Mouse (Mus musculus) intestine, postnatal 0 days (tissue): ENCODE data around the gene Nisch. TPM values are rescaled to one million over a fixed set of nuclear protein-coding genes. Genes with fewer than 3 reads are reported as not detected.
A peak's percentile ranks its signal among the peaks of the same experiment; 100 is the strongest.

Experiments
- ATAC-seq: fragments of 200-750 bp; cut with Nextera tagmentation; 2 replicates; pipeline ENCODE4 v1.8.0; 2017; ENCODE audit warnings: mild to moderate bottlenecking, moderate TSS enrichment, moderate library complexity
- H3K27ac ChIP-seq: fragments of 300-500 bp; sonication (generic); 2 replicates; pipeline ENCODE4 v1.5.1; 2014; ENCODE audit warnings: mild to moderate bottlenecking, low read depth, low read length, moderate library complexity
- H3K27me3 ChIP-seq: fragments of 300-500 bp; sonication (generic); replicated peaks from 2 replicates; pipeline ENCODE4 v1.6.1; 2014; ENCODE audit warnings: low read length, mixed read lengths; ENCODE audit not compliant: control insufficient read depth, insufficient read depth
- H3K36me3 ChIP-seq: fragments of 300-500 bp; sonication (generic); 2 replicates; pipeline ENCODE4 v1.6.1; 2014; ENCODE audit warnings: mild to moderate bottlenecking, moderate library complexity; ENCODE audit not compliant: control insufficient read depth, insufficient read depth
- H3K4me1 ChIP-seq: fragments of 300-500 bp; sonication (generic); replicated peaks from 2 replicates; pipeline ENCODE4 v1.6.1; 2014; ENCODE audit warnings: antibody characterized with exemption, low read length, mixed read lengths; ENCODE audit not compliant: control insufficient read depth, insufficient read depth
- H3K4me2 ChIP-seq: fragments of 300-500 bp; sonication (generic); replicated peaks from 2 replicates; pipeline ENCODE4 v1.6.1; 2014; ENCODE audit warnings: low read depth, mild to moderate bottlenecking, moderate library complexity
- H3K4me3 ChIP-seq: fragments of 300-500 bp; sonication (generic); 2 replicates; pipeline ENCODE4 v1.5.1; 2014; ENCODE audit warnings: low read depth, low read length
- H3K9ac ChIP-seq: fragments of 300-500 bp; sonication (generic); 2 replicates; pipeline ENCODE4 v1.6.1; 2014; ENCODE audit warnings: mild to moderate bottlenecking, low read depth, low read length
- H3K9me3 ChIP-seq: fragments of 300-500 bp; sonication (generic); 2 replicates; pipeline ENCODE4 v1.6.1; 2016; ENCODE audit warnings: mixed run types; ENCODE audit not compliant: control insufficient read depth
- CTCF ChIP-seq: sonication (generic); IDR thresholded peaks from 2 replicates; pipeline ENCODE4 v1.5.1; 2016; ENCODE audit warnings: low read depth, mild to moderate bottlenecking, control low read depth, antibody characterized with exemption, moderate library complexity
- WGBS: fragments of 180-500 bp; shearing (Covaris S2); extraction: QIAGEN DNeasy Blood & Tissue Kit; methylation state at CpG from one replicate; pipeline ENCODE4 v1.1.7; 2014; 5-methylcytosine and 5-hydroxymethylcytosine counted together
- polyA plus RNA-seq: library from polyadenylated mRNA; unstranded; fragments of >200 nt; fragmentation: Nextera tagmentation; extraction: Ambion mirVana; gene quantifications from 2 replicates; pipeline ENCODE4 v1.2.1, GENCODE M21; 2015

Nisch gene
- polyA plus RNA-seq, 1 experiment from 2014 or later, result 74.1 TPM

DNA sequence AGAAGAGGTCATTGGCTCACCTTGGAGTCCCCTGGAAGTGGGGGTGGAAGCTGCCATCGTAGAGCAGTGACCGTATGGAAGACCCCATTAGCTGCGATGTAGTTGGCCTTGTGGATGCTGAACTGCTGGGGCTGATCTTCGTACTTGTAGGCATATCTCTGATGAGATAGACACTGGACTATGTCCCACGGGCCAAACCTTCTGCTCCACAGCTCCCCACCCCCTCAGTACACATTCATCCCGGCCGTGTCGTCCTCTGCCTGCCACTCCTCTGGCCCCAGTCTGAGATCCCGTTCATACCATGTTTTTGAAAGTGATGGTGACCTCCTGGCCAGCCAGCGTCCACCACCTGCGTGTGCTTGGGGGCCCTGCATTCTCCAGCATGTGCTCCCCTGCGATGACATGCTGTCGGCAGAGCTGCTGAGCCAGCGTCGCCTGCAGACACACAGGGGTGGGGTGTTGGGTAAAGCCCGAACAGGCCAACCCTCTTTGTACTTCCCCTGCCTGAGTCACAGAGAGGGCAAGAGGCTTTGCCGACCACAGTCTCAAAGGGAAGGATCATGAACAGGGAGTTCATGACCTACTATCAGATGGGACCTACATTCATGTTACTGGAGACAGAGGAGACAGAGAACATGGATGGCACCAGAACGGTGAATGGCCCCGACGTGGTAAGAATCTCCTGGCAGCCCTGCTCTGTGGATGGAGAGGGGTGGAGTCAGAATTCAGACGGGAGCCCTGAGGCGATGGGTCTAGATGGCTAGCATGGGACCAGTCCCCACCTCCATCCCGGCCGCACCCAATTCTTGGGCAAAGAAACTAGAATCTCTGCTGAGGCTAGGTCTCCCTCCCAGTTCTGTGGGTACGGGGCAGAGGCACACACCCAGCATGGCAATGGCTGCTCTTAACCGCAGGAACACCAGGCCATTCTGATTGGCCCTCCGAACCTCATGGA, 56.3 kb downstream of the Nisch start:
- no peak for TF ChIP-seq CTCF
- Histone ChIP-seq H3K36me3 (peaks cover 2% of the 10 kb centered on the region; the same call in 1 of the 2 replicates), H3K9ac (no peak overlapping the region), H3K27me3 (no peaks in the 10 kb centered on the region), H3K9me3 (no peaks in the 10 kb centered on the region), H3K27ac (no peak overlapping the region), H3K4me3 (0 out of 2 replicates have a peak overlapping the region, but pooled peaks have one; percentile 5), H3K4me1 (peaks cover 7% of the 10 kb centered on the region; the same call in 1 of the 2 replicates), H3K4me2 (peak overlapping the region; percentile 54)
- ATAC-seq, result peak; percentile 75
- WGBS, result 49% methylated on average over 27 of the region's 27 CpGs

DNA sequence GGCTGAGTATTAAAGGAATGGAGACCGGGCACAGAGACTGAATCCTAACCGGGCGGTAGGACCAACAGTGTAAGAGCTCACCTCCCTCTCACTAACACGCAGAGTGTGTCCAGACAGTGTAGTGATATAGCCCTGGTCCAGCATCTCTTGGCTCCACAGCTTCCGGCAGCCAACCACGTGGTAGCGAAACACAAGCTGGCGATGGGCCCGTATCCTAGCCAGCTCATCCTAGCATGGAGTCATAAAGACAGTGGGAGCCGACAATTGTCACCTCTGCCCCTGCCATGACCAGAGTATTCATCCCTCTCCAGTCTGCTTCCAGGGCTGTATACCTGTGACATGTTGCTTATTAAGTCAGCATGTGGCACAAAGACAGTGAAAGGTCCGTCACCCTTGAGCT, 71.1 kb downstream of the Nisch start:
- TF ChIP-seq CTCF, result no peak
- Histone ChIP-seq H3K9ac (no peak overlapping the region), H3K9me3 (no peaks in the 10 kb centered on the region), H3K4me3 (no peak overlapping the region), H3K36me3 (no peaks in the 10 kb centered on the region; the same call in 1 of the 2 replicates), H3K27me3 (no peaks in the 10 kb centered on the region), H3K4me1 (no peaks in the 10 kb centered on the region), H3K4me2 (no peak overlapping the region), H3K27ac (no peak overlapping the region)
- ATAC-seq, result no peak
- WGBS, result 91% methylated on average over 11 of the region's 11 CpGs

DNA sequence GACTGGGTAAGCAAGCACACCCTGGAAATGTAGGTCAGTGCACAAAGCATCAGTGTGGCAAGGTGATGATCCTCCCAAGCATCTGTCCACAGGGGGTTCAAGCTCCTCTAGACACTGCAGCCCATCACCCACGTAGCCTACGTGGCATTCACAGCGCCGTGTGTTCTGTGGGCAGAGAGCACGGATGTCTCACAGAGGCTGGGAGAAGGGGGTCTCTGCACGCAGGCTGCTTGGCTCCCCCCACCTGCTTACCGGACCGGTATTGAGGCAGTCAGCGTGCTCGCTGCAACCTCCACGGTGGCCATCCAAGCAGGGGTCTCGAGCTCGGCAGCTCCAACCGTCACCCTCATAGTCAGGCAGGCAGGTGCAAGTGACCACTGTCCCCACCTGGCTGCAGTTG, 75.7 kb downstream of the Nisch start:
- Histone ChIP-seq H3K4me3 (no peak overlapping the region), H3K4me1 (no peaks in the 10 kb centered on the region), H3K9me3 (no peaks in the 10 kb centered on the region), H3K27me3 (no peaks in the 10 kb centered on the region), H3K36me3 (peaks cover 29% of the 10 kb centered on the region; the same call in 1 of the 2 replicates), H3K9ac (no peak overlapping the region), H3K4me2 (no peak overlapping the region), H3K27ac (no peak overlapping the region)
- 95% methylated on average over 14 of the region's 14 CpGs for WGBS
- TF ChIP-seq CTCF, result no peak
- no peak for ATAC-seq

DNA sequence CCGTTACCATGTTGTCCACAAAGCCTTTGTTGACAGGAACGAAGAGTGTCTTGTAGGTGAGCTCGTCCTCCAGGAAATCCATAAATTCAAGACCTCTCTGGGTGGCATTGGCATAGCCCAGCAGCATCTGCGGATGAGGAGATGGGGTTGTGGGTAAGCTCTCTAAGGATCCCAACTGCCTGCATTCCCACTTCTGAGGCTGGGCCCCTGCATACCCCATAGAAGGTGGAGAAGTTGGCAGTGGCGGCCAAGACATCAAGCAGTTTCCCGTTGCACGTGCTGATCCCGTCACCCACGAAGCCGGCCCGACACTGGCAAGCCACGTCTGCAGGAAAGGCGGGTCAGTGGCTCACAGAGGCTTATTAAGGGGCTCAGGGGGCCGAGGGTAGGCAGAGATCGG, 76.6 kb downstream of the Nisch start:
- H3K4me2 ChIP-seq, result no peak overlapping the region
- no peak overlapping the region for H3K4me3 ChIP-seq
- no peak overlapping the region for H3K9ac ChIP-seq
- no peaks in the 10 kb centered on the region for H3K27me3 ChIP-seq
- H3K9me3 ChIP-seq, result no peaks in the 10 kb centered on the region
- H3K4me1 ChIP-seq, result no peaks in the 10 kb centered on the region
- H3K36me3 ChIP-seq, result peaks cover 32% of the 10 kb centered on the region; the same call in 1 of the 2 replicates
- TF ChIP-seq CTCF, result no peak
- no peak for ATAC-seq
- 91% methylated on average over 15 of the region's 15 CpGs for WGBS
- H3K27ac ChIP-seq, result no peak overlapping the region

DNA sequence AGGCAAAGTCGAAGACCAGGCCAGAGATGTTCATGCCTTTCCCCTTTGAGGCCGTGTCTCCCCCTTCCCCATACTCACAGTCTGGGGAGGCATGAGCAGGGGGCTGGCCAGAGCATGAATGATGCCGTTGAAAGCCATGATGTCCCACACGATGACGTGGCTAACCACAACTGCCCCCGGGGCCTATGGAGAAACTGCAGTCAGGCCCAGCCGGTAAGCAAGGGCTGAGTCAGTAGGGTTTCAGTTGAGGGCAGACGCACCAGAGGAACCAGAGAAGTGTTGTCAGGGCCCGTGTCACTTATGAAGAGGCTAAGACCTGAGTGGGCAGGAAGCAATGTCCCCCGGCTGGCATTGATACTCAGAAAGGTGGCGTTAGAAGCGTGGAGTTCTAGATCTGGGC, 77.1 kb downstream of the Nisch start:
- TF ChIP-seq CTCF, result no peak
- 88% methylated on average over 12 of the region's 12 CpGs for WGBS
- no peak overlapping the region for H3K4me2 ChIP-seq
- no peaks in the 10 kb centered on the region for H3K9me3 ChIP-seq
- peaks cover 32% of the 10 kb centered on the region; the same call in 1 of the 2 replicates for H3K36me3 ChIP-seq
- no peak for ATAC-seq
- H3K4me1 ChIP-seq, result no peaks in the 10 kb centered on the region
- no peak overlapping the region for H3K4me3 ChIP-seq
- no peak overlapping the region for H3K27ac ChIP-seq
- no peaks in the 10 kb centered on the region for H3K27me3 ChIP-seq
- no peak overlapping the region for H3K9ac ChIP-seq

DNA sequence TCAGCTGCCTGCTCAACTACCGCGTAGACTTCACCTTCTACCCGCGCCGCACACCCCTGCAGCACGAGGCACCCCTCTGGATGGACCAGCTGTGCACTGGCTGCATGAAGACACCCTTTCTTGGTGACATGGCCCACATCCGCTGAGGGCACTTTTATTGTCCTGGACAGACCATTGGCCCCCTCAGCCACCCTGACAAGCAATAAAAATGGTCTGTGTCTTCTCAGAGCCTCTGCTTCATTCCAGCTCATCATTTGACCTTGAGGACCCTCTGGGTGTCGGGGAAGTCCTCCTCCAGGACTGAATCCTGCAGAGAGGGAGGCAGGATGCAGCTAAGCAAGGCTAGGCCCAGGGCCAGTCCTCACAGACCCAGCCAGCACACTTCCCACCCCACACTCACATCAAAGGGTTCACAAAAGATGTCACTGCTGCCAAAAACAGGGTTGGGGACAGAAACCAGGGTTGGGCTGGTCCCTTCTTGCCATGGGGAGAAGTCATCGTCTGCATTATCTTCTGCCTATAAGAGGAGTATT, 77.8 kb downstream of the Nisch start:
- peaks cover 32% of the 10 kb centered on the region; the same call in 1 of the 2 replicates for H3K36me3 ChIP-seq
- no peaks in the 10 kb centered on the region for H3K27me3 ChIP-seq
- ATAC-seq, result no peak
- H3K4me1 ChIP-seq, result no peaks in the 10 kb centered on the region; the same call in 1 of the 2 replicates
- H3K9me3 ChIP-seq, result no peaks in the 10 kb centered on the region
- H3K9ac ChIP-seq, result no peak overlapping the region
- H3K4me2 ChIP-seq, result no peak overlapping the region
- 90% methylated on average over 9 of the region's 9 CpGs for WGBS
- no peak overlapping the region for H3K27ac ChIP-seq
- no peak overlapping the region for H3K4me3 ChIP-seq
- no peak for TF ChIP-seq CTCF
